Mouse (Mus musculus) testis, adult 2 months (tissue): ENCODE measurements around the gene Ints1.

Source experiments
- CTCF ChIP-seq: fragments of 200-500 bp; IDR thresholded peaks from 2 replicates; pipeline ENCODE4 v1.5.1; 2012; ENCODE audit warnings: low read depth, mild to moderate bottlenecking, inconsistent platforms, low read length, moderate library complexity; ENCODE audit not compliant: control insufficient read depth, insufficient read depth, insufficient replicate concordance
- POLR2A ChIP-seq: fragments of 200-500 bp; IDR thresholded peaks from 2 replicates; pipeline ENCODE4 v1.6.1; 2012; ENCODE audit warnings: low read depth, mild to moderate bottlenecking, inconsistent platforms, low read length, moderate library complexity; ENCODE audit not compliant: control insufficient read depth

DNA sequence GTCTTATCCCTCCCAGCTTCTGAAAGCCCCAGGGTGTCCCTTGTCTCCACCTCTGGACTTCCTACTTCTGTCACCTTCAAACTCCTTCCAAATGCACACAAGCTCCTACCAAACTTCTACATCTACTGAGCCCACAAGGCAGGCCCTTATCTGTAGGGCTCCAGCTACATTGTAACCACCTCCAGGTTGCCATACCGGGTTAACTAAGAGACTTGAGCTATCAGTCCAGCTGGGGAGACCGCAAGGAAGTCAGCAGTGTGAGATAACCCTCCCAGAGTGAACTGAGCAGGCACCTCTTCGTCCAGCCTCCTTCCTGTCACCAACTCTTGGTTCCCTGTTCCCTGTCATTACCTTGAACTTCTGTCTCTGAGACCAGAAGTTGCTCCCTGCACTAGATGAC lies 41.5 kb downstream of the Ints1 start:
- TF ChIP-seq POLR2A = no peak
- TF ChIP-seq CTCF = no peak
